Mouse (Mus musculus) embryonic stem cell, embryonic (primary cell): ENCODE results near the gene N4bp2.

Source experiments
- CTCF ChIA-PET, 4 experiments: fragments of 300-600 bp in 2 of 4; fragments of 350-600 bp in 2 of 4; sonication (Branson Sonifier 250); formaldehyde crosslinking; loops; one replicate each; lab custom pipeline; 2022; ENCODE audit warnings: inconsistent platforms in 2 of 4; lab: Charles Lee
- POLR2A ChIA-PET, 4 experiments: fragments of 300-600 bp in 2 of 4; fragments of 350-600 bp in 2 of 4; sonication (Branson Sonifier 250); formaldehyde crosslinking; loops; one replicate each; lab custom pipeline; 2022; ENCODE audit warnings: antibody characterized with exemption in 4 of 4, inconsistent platforms in 1 of 4; lab: Charles Lee

N4bp2 gene

GRCm38 (mm10) chr5:65781147-65781715 is 17.9 kb downstream of the N4bp2 start:
- CTCF ChIA-PET, result interaction anchor here in 2 of 4 experiments (0.6 to 1.1 kb wide), 4 partner anchors 14 to 542 kb away, joined by 3 read pairs; no protein-coding TSS in a partner anchor
- POLR2A ChIA-PET, result interaction anchor here in 2 of 4 experiments (0.5 to 2.1 kb wide), 9 partner anchors 12 to 76 kb away, joined by 3 to 6 read pairs (median 4); partner anchors contain the start of gene N4bp2 (in 2 of the 2)

- CTCF ChIA-PET, result interaction anchor here in 2 of 4 experiments (0.6 to 1.1 kb wide), 3 partner anchors 15 to 541 kb away, joined by 3 read pairs; no protein-coding TSS in a partner anchor
Measured at GRCm38 (mm10) chr5:65781769-65782715, 18.7 kb downstream of the N4bp2 start.

GRCm38 (mm10) chr5:65790604-65791225 is 27.4 kb downstream of the N4bp2 start:
- CTCF ChIA-PET, result no interaction called here
- POLR2A ChIA-PET, result interaction anchor here in 1 of 4 experiments (0.6 to 1.3 kb wide), 4 partner anchors 16 to 103 kb away, joined by 3 to 5 read pairs (median 4); no protein-coding TSS in a partner anchor

More at GRCm38 (mm10) chr5:65781769-65782715, 18.7 kb downstream of the N4bp2 start:
- POLR2A ChIA-PET, result interaction anchor here in 2 of 4 experiments (0.6 to 1.9 kb wide), 9 partner anchors 12 to 895 kb away, joined by 3 to 6 read pairs (median 4); partner anchors contain the start of gene N4bp2 (in 2 of the 2)

GRCm38 (mm10) chr5:65794202-65794601 is 30.9 kb downstream of the N4bp2 start:
- CTCF ChIA-PET, result interaction anchor here in 1 of 4 experiments (0.6 to 0.8 kb wide), 2 partner anchors 17 to 455 kb away, joined by 4 to 5 read pairs; no protein-coding TSS in a partner anchor
- POLR2A ChIA-PET, result interaction anchor here in 2 of 4 experiments (0.6 to 1.6 kb wide), 3 partner anchors 31 to 118 kb away, joined by 3 to 4 read pairs (median 3); partner anchors contain the start of gene N4bp2 (in 1 of the 2)

- CTCF ChIA-PET, result interaction anchor here in 1 of 4 experiments (0.8 kb wide), 1 partner anchor 455 kb away, joined by 4 read pairs; no protein-coding TSS in a partner anchor
- POLR2A ChIA-PET, result interaction anchor here in 2 of 4 experiments (0.6 to 1.6 kb wide), 4 partner anchors 11 to 118 kb away, joined by 3 to 4 read pairs (median 3); partner anchors contain the start of gene N4bp2 (in 1 of the 2)
Measured at GRCm38 (mm10) chr5:65794702-65795101, 31.4 kb downstream of the N4bp2 start.

- ChIA-PET POLR2A (interaction anchor here in 1 of 4 experiments (0.6 to 1.6 kb wide), 3 partner anchors 11 to 38 kb away, joined by 3 read pairs; partner anchors contain the start of gene N4bp2), CTCF (no interaction called here)
Measured at GRCm38 (mm10) chr5:65795293-65795993, 32.1 kb downstream of the N4bp2 start.

GRCm38 (mm10) chr5:65795994-65796298 is 32.6 kb downstream of the N4bp2 start:
- ChIA-PET POLR2A (interaction anchor here in 2 of 4 experiments (0.5 to 1.3 kb wide), 3 partner anchors 10 to 193 kb away, joined by 3 to 4 read pairs (median 3); partner anchors contain the start of gene N4bp2 (in 1 of the 2)), CTCF (no interaction called here)

GRCm38 (mm10) chr5:65823601-65824133 is 60.3 kb downstream of the N4bp2 start:
- ChIA-PET POLR2A (interaction anchor here in 2 of 4 experiments (0.6 to 1.4 kb wide), 2 partner anchors 11 to 559 kb away, joined by 5 to 6 read pairs; no protein-coding TSS in a partner anchor), CTCF (interaction anchor here in 3 of 4 experiments (0.6 to 1.3 kb wide), 5 partner anchors 8 to 128 kb away, joined by 3 to 7 read pairs (median 4); no protein-coding TSS in a partner anchor)

- ChIA-PET POLR2A (no interaction called here), CTCF (interaction anchor here in 1 of 4 experiments (1.1 kb wide), 1 partner anchor 129 kb away, joined by 4 read pairs; no protein-coding TSS in a partner anchor)
Measured at GRCm38 (mm10) chr5:65826476-65826875, 63.2 kb downstream of the N4bp2 start.

- CTCF ChIA-PET, result interaction anchor here in 2 of 4 experiments (0.6 to 1.1 kb wide), 2 partner anchors 128 to 601 kb away, joined by 3 to 4 read pairs; no protein-coding TSS in a partner anchor
- POLR2A ChIA-PET, result interaction anchor here in 2 of 4 experiments (0.6 to 0.9 kb wide), 2 partner anchors 393 to 1376 kb away, joined by 3 to 5 read pairs; no protein-coding TSS in a partner anchor
Measured at GRCm38 (mm10) chr5:65827102-65827501, 63.8 kb downstream of the N4bp2 start.

- CTCF ChIA-PET, result no interaction called here
Measured at GRCm38 (mm10) chr5:65828261-65828660, 64.9 kb downstream of the N4bp2 start.

GRCm38 (mm10) chr5:65829059-65829458 is 65.7 kb downstream of the N4bp2 start:
- POLR2A ChIA-PET, result interaction anchor here in 1 of 4 experiments (1.2 kb wide), 1 partner anchor 102 kb away, joined by 3 read pairs; no protein-coding TSS in a partner anchor
- CTCF ChIA-PET, result interaction anchor here in 1 of 4 experiments (1.6 kb wide), 1 partner anchor 122 kb away, joined by 3 read pairs; no protein-coding TSS in a partner anchor

More at GRCm38 (mm10) chr5:65828261-65828660, 64.9 kb downstream of the N4bp2 start:
- POLR2A ChIA-PET, result interaction anchor here in 1 of 4 experiments (0.9 to 1.2 kb wide), 2 partner anchors 103 to 115 kb away, joined by 3 read pairs; no protein-coding TSS in a partner anchor

- ChIA-PET CTCF (interaction anchor here (0.5 to 4.0 kb wide), 20 partner anchors 8 to 136 kb away, joined by 3 to 25 read pairs (median 5); no protein-coding TSS in a partner anchor), POLR2A (interaction anchor here in 1 of 4 experiments (0.8 to 2.0 kb wide), 6 partner anchors 10 to 110 kb away, joined by 3 to 7 read pairs (median 4); no protein-coding TSS in a partner anchor)
Measured at GRCm38 (mm10) chr5:65831917-65832618, 68.7 kb downstream of the N4bp2 start.

GRCm38 (mm10) chr5:65833092-65833491 is 69.8 kb downstream of the N4bp2 start:
- ChIA-PET CTCF (interaction anchor here (0.6 to 4.0 kb wide), 31 partner anchors 9 to 1088 kb away, joined by 3 to 25 read pairs (median 4); no protein-coding TSS in a partner anchor), POLR2A (interaction anchor here in 1 of 4 experiments (0.7 to 2.0 kb wide), 9 partner anchors 9 to 127 kb away, joined by 3 to 7 read pairs (median 3); partner anchors contain the start of gene N4bp2)

GRCm38 (mm10) chr5:65833766-65834498 is 70.6 kb downstream of the N4bp2 start:
- POLR2A ChIA-PET, result interaction anchor here in 2 of 4 experiments (0.5 to 2.0 kb wide), 8 partner anchors 10 to 126 kb away, joined by 3 to 7 read pairs (median 4); no protein-coding TSS in a partner anchor

More at GRCm38 (mm10) chr5:65833766-65834498, 70.6 kb downstream of the N4bp2 start:
- CTCF ChIA-PET, result interaction anchor here (0.5 to 4.0 kb wide), 22 partner anchors 8 to 1158 kb away, joined by 3 to 25 read pairs (median 6); no protein-coding TSS in a partner anchor
